ENCODE assay signal across 7 mouse cellular contexts in genomic region chr4:45407703-45408334, GRCm38 (mm10). TPM values are rescaled to one million over a fixed set of nuclear protein-coding genes. Genes with fewer than 3 reads are reported as not detected.
DNase-seq lines count a peak whose midpoint lies in the region; ATAC-seq and TF ChIP-seq lines count a peak whose summit lies in the region.

No protein-coding gene starts in this region.

- no peaks in the 10 kb centered on the region for H3K27me3 ChIP-seq in thymus, adult 2 months (ENCODE audit: control insufficient read depth, insufficient read depth, low read length)
- H3K27me3 ChIP-seq in hindbrain, embryonic 11.5 days (ENCODE audit: control insufficient read depth, insufficient read depth, low read length) = no peaks in the 10 kb centered on the region
- no peaks in the 10 kb centered on the region for H3K27me3 ChIP-seq in limb, embryonic 15.5 days

- no peak for TF ChIP-seq CTCF in thymus, adult 2 months (IDR thresholded peaks at IDR 0.05; ENCODE audit: borderline replicate concordance, control insufficient read depth, extremely low read depth, insufficient read depth, low read length, poor library complexity)
- TF ChIP-seq CTCF in olfactory bulb, adult 2 months (IDR thresholded peaks at IDR 0.05; ENCODE audit: insufficient read depth, low read depth, low read length) = no peak

- WGBS in thymus, adult 2 months = under 1% methylated on average over 19 of the region's 19 CpGs
- WGBS in hindbrain, embryonic 11.5 days = 2% methylated on average over 19 of the region's 19 CpGs
- 1% methylated on average over 19 of the region's 19 CpGs for WGBS in limb, embryonic 15.5 days
- under 1% methylated on average over 19 of the region's 19 CpGs for WGBS in olfactory bulb, adult 2 months

- TF ChIP-seq POLR2A in thymus, adult 2 months (IDR thresholded peaks at IDR 0.05; ENCODE audit: control insufficient read depth, extremely low read depth, insufficient read depth, low read length, poor library complexity) = no peak
- no peak for TF ChIP-seq POLR2A in olfactory bulb, adult 2 months (IDR thresholded peaks at IDR 0.05; ENCODE audit: insufficient read depth, low read depth, low read length)

- peaks cover 4% of the 10 kb centered on the region for H3K4me1 ChIP-seq in thymus, adult 2 months (replicated peaks; ENCODE audit: control insufficient read depth, insufficient read depth, low read length)
- H3K4me1 ChIP-seq in hindbrain, embryonic 11.5 days (replicated peaks; ENCODE audit: control insufficient read depth, insufficient read depth, low read length) = no peaks in the 10 kb centered on the region
- H3K4me1 ChIP-seq in limb, embryonic 15.5 days = peaks cover 23% of the 10 kb centered on the region
- peaks cover 11% of the 10 kb centered on the region for H3K4me1 ChIP-seq in olfactory bulb, adult 2 months (ENCODE audit: control insufficient read depth, insufficient read depth, low read length)

- H3K4me2 ChIP-seq in hindbrain, embryonic 11.5 days (replicated peaks; ENCODE audit: low read depth, low read length) = peak overlapping the region; percentile 78
- H3K4me2 ChIP-seq in limb, embryonic 15.5 days = peak overlapping the region; percentile 81

- no peak; the same call in 1 of the 2 replicates for ATAC-seq in hindbrain, embryonic 11.5 days (ENCODE audit: low FRiP score)
- no peak for ATAC-seq in limb, embryonic 15.5 days (ENCODE audit: insufficient number of reproducible peaks, low FRiP score, low TSS enrichment, low read depth)

- peak overlapping the region; percentile 80 for H3K4me3 ChIP-seq in thymus, adult 2 months (ENCODE audit: control insufficient read depth, insufficient read depth, low read length)
- peak overlapping the region; percentile 88 for H3K4me3 ChIP-seq in hindbrain, embryonic 11.5 days (ENCODE audit: low read depth, low read length)
- H3K4me3 ChIP-seq in limb, embryonic 15.5 days = peak overlapping the region; percentile 98
- peak overlapping the region; percentile 72 for H3K4me3 ChIP-seq in olfactory bulb, adult 2 months (ENCODE audit: insufficient read depth, low read depth, low read length)

- H3K36me3 ChIP-seq in thymus, adult 2 months (ENCODE audit: control insufficient read depth, insufficient read depth, low read length) = no peaks in the 10 kb centered on the region
- H3K36me3 ChIP-seq in hindbrain, embryonic 11.5 days (ENCODE audit: control insufficient read depth, insufficient read depth, low read length) = peaks cover 5% of the 10 kb centered on the region; the same call in 1 of the 2 replicates
- H3K36me3 ChIP-seq in limb, embryonic 15.5 days = peaks cover 18% of the 10 kb centered on the region

- DNase-seq in thymus, adult 2 months = no peak
- no peak for DNase-seq in thymus, postnatal 14 days
- peak; percentile 22 for DNase-seq in cerebellum, adult 8-10 months
- peak; percentile 58 for DNase-seq in hindbrain, embryonic 11.5 days (ENCODE audit: low spot score)
- DNase-seq in right cerebral cortex, postnatal 4 days = no peak

- no peaks in the 10 kb centered on the region for H3K9me3 ChIP-seq in hindbrain, embryonic 11.5 days (ENCODE audit: control insufficient read depth, low read length)
- no peaks in the 10 kb centered on the region for H3K9me3 ChIP-seq in limb, embryonic 15.5 days

- peak overlapping the region; percentile 23; the same call in 1 of the 2 replicates for H3K27ac ChIP-seq in thymus, adult 2 months (ENCODE audit: control insufficient read depth, insufficient read depth, low read length)
- peak overlapping the region; percentile 93 for H3K27ac ChIP-seq in hindbrain, embryonic 11.5 days (ENCODE audit: low read depth, low read length)
- H3K27ac ChIP-seq in limb, embryonic 15.5 days = peak overlapping the region; percentile 96
- 0 out of 2 replicates have a peak overlapping the region, but pooled peaks have one; percentile 77 for H3K27ac ChIP-seq in olfactory bulb, adult 2 months (ENCODE audit: insufficient read depth, low read depth, low read length)

- H3K9ac ChIP-seq in hindbrain, embryonic 11.5 days (ENCODE audit: low read depth, low read length) = peak overlapping the region; percentile 93
- peak overlapping the region; percentile 94 for H3K9ac ChIP-seq in limb, embryonic 15.5 days

RNA-seq across cellular contexts. Expression of gene Slc25a51, which starts 0.7 kb away (rescaled TPM):
- 88.7 and 106 TPM in 2 replicates for polyA plus RNA-seq in thymus, adult 2 months (2012; rRNA removed)
- 67.1 and 73.3 TPM in 2 replicates for polyA plus RNA-seq in hindbrain, embryonic 11.5 days (2014; fragmentation: Nextera tagmentation; extraction: Ambion mirVana)
- 58.0 and 61.8 TPM in 2 replicates for polyA plus RNA-seq in limb, embryonic 15.5 days (2015; fragmentation: Nextera tagmentation; extraction: Ambion mirVana)
- 138 TPM in 1 of 2 replicates, not detected in the other for polyA plus RNA-seq in olfactory bulb, adult 2 months (2012; ENCODE audit: insufficient read depth, insufficient read length, low replicate concordance, missing spikeins)

Comparison
In these comparisons a context has a peak if more than half of its experiments do, and no peak if none do; other contexts are left out.
1. DNase-seq: peak in cerebellum, adult 8-10 months (single experiment) and hindbrain, embryonic 11.5 days (single experiment); none in thymus, adult 2 months (single experiment), thymus, postnatal 14 days (single experiment) and right cerebral cortex, postnatal 4 days (single experiment).
2. H3K27ac ChIP-seq: peak in every context shown above with its lines; median percentile 96 in limb, embryonic 15.5 days; 93 in hindbrain, embryonic 11.5 days; 77 in olfactory bulb, adult 2 months; 23 in thymus, adult 2 months.
3. Peak in every context shown above with its lines, with median percentiles within 50 percentile points of each other: H3K4me3 ChIP-seq.